Mouse (Mus musculus) forebrain, embryonic 16.5 days (tissue): ENCODE results near the gene Olfr896-ps1. TPM values are rescaled to one million over a fixed set of nuclear protein-coding genes. Genes with fewer than 3 reads are reported as not detected.

Experiments
- ATAC-seq: fragments of 200-750 bp; cut with Nextera tagmentation; 2 replicates; pipeline ENCODE4 v1.8.0; 2017; ENCODE audit warnings: mild to moderate bottlenecking, moderate library complexity
- H3K27ac ChIP-seq: fragments of 300-500 bp; sonication (generic); 2 replicates; pipeline ENCODE4 v1.5.1; 2014; ENCODE audit warnings: low read length, control low read depth
- H3K27me3 ChIP-seq: fragments of 300-500 bp; sonication (generic); replicated peaks from 2 replicates; pipeline ENCODE4 v1.6.1; 2014; ENCODE audit warnings: low read length; ENCODE audit not compliant: control insufficient read depth, insufficient read depth
- H3K36me3 ChIP-seq: fragments of 300-500 bp; sonication (generic); 2 replicates; pipeline ENCODE4 v1.6.1; 2014; ENCODE audit not compliant: control insufficient read depth, insufficient read depth
- H3K4me1 ChIP-seq: fragments of 300-500 bp; sonication (generic); replicated peaks from 2 replicates; pipeline ENCODE4 v1.6.1; 2014; ENCODE audit warnings: low read length; ENCODE audit not compliant: control insufficient read depth, insufficient read depth
- H3K4me2 ChIP-seq: fragments of 300-500 bp; sonication (generic); 2 replicates; pipeline ENCODE4 v1.6.1; 2014; ENCODE audit warnings: mild to moderate bottlenecking, low read length, control low read depth
- H3K4me3 ChIP-seq: fragments of 300-500 bp; sonication (generic); replicated peaks from 2 replicates; pipeline ENCODE4 v1.5.1; 2014; ENCODE audit warnings: mild to moderate bottlenecking, low read length, control low read depth
- H3K9ac ChIP-seq: fragments of 300-500 bp; sonication (generic); replicated peaks from 2 replicates; pipeline ENCODE4 v1.6.1; 2014; ENCODE audit warnings: low read depth, low read length, control low read depth
- H3K9me3 ChIP-seq: fragments of 300-500 bp; sonication (generic); 2 replicates; pipeline ENCODE4 v1.6.1; 2016; ENCODE audit warnings: low read length; ENCODE audit not compliant: control insufficient read depth
- WGBS: fragments of 180-500 bp; shearing (Covaris S2); extraction: QIAGEN DNeasy Blood & Tissue Kit; methylation state at CpG from one replicate; pipeline ENCODE4 v1.1.7; 2014; 5-methylcytosine and 5-hydroxymethylcytosine counted together
- polyA plus RNA-seq: library from polyadenylated mRNA; unstranded; fragments of >200 nt; fragmentation: Nextera tagmentation; extraction: Ambion mirVana; gene quantifications from 2 replicates; pipeline ENCODE4 v1.2.1, GENCODE M21; 2015

Olfr896-ps1 gene
- polyA plus RNA-seq: not detected in 2 replicates

DNA sequence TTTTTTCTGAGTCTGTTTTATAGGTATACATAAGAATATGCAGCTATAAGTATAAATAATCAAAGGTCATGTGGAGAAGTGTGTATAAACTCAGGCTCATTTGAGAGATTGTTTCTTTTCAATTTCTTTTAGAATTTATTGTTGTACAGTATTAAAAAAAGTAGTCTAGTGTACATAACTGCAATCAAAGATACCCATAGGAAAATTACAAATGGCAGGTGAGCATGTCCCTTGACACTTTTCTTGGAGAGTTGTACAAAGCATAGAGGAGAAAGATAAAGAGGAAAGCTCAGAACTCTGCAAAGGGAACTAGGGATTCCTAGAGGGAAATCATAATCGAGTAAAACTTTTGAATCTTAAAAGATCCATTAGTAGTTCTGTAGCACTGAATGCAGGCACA lies at the start of gene Olfr896-ps1:
TSS of gene Olfr896-ps1 (plus strand) at position 301 of the 400 bp plus-strand sequence.
- ATAC-seq: no peak

DNA sequence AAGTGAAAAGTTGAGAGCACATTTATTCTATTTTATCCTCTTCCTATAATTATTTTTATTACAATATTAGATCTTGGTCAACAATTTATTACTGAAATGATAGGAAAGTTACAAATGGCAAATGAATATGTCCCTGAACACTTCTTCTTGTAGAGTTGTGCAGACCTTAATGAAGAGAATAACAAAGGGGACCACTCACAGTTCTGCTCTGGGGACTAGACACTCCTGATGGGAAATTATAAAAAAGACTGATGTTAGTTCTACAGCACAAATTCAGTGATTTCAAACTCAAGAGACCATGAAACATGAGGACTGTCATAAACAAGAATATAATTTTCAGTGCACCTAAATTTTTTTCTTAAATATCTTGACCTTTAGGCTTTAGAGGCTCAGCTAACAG lies 38.4 kb upstream of the Olfr896-ps1 start, which contains the start of gene Olfr143:
TSS of gene Olfr143 (plus strand) at position 301 of the 400 bp plus-strand sequence.
- Histone ChIP-seq H3K9me3 (no peaks in the 10 kb centered on the region), H3K4me1 (no peaks in the 10 kb centered on the region), H3K4me2 (no peak within 1 kb of the TSS), H3K27me3 (no peaks in the 10 kb centered on the region), H3K4me3 (no peak within 1 kb of the TSS), H3K36me3 (no peaks in the 10 kb centered on the region), H3K9ac (no peak within 1 kb of the TSS), H3K27ac (no peak within 1 kb of the TSS)
- ATAC-seq: no peak

More for the DNA sequence above, at the start of gene Olfr896-ps1:
- H3K4me2 ChIP-seq: no peak within 1 kb of the TSS
- no peaks in the 10 kb centered on the region for H3K36me3 ChIP-seq
- no peaks in the 10 kb centered on the region for H3K27me3 ChIP-seq
- no peak within 1 kb of the TSS for H3K27ac ChIP-seq
- 95% methylated on average over 1 of the region's 1 CpGs for WGBS
- H3K4me3 ChIP-seq: no peak within 1 kb of the TSS
- no peaks in the 10 kb centered on the region for H3K4me1 ChIP-seq
- no peak within 1 kb of the TSS for H3K9ac ChIP-seq
- H3K9me3 ChIP-seq: no peaks in the 10 kb centered on the region

GRCm38 (mm10) chr9:38267551-38267950 lies 23.4 kb upstream of the Olfr896-ps1 start, which contains the start of gene Olfr895:
Olfr895 (plus strand) TSS chr9:38267851.
- Histone ChIP-seq H3K4me3 (no peak within 1 kb of the TSS), H3K9me3 (no peaks in the 10 kb centered on the region), H3K27ac (no peak within 1 kb of the TSS), H3K27me3 (no peaks in the 10 kb centered on the region), H3K36me3 (no peaks in the 10 kb centered on the region), H3K4me1 (no peaks in the 10 kb centered on the region), H3K4me2 (no peak within 1 kb of the TSS), H3K9ac (no peak within 1 kb of the TSS)
- ATAC-seq: no peak

- WGBS: 62% methylated on average over 3 of the region's 3 CpGs
- Histone ChIP-seq H3K36me3 (no peaks in the 10 kb centered on the region), H3K4me2 (no peak within 1 kb of the TSS), H3K9me3 (no peaks in the 10 kb centered on the region), H3K4me1 (no peaks in the 10 kb centered on the region), H3K27me3 (no peaks in the 10 kb centered on the region), H3K4me3 (no peak within 1 kb of the TSS), H3K9ac (no peak within 1 kb of the TSS), H3K27ac (no peak within 1 kb of the TSS)
- ATAC-seq: no peak
Observed at GRCm38 (mm10) chr9:38328760-38329159, 37.9 kb downstream of the Olfr896-ps1 start, which contains the start of gene Olfr25. Olfr25 (plus strand) TSS chr9:38329060.

Other genes starting within 250 kb of the Olfr896-ps1 start
- gene Olfr884, start 244.6 kb upstream of the Olfr896-ps1 start, polyA plus RNA-seq: not detected in 2 replicates
- gene Olfr885, start 229.8 kb upstream of the Olfr896-ps1 start, polyA plus RNA-seq: not detected in 2 replicates
- not detected in 2 replicates for gene Olfr887, start 207.0 kb upstream of the Olfr896-ps1 start, polyA plus RNA-seq
- not detected in 2 replicates for gene Olfr888, start 183.0 kb upstream of the Olfr896-ps1 start, polyA plus RNA-seq
- gene Olfr889, start 175.9 kb upstream of the Olfr896-ps1 start, polyA plus RNA-seq: 0.05 TPM in 1 of 2 replicates, not detected in the other
- not detected in 2 replicates for gene Olfr890, start 148.6 kb upstream of the Olfr896-ps1 start, polyA plus RNA-seq
- gene Olfr891, start 110.3 kb upstream of the Olfr896-ps1 start, polyA plus RNA-seq: not detected in 2 replicates
- not detected in 2 replicates for gene Olfr893, start 82.7 kb upstream of the Olfr896-ps1 start, polyA plus RNA-seq
- gene Olfr894, start 73.1 kb upstream of the Olfr896-ps1 start, polyA plus RNA-seq: not detected in 2 replicates
- not detected in 2 replicates for gene Olfr143, start 38.3 kb upstream of the Olfr896-ps1 start, polyA plus RNA-seq
- not detected in 2 replicates for gene Olfr895, start 23.3 kb upstream of the Olfr896-ps1 start, polyA plus RNA-seq
- gene Olfr25, start 38.0 kb downstream of the Olfr896-ps1 start, polyA plus RNA-seq: not detected in 2 replicates
- not detected in 2 replicates for gene Olfr898, start 57.3 kb downstream of the Olfr896-ps1 start, polyA plus RNA-seq
- gene Olfr250, start 75.8 kb downstream of the Olfr896-ps1 start, polyA plus RNA-seq: not detected in 2 replicates
- gene Olfr251, start 86.0 kb downstream of the Olfr896-ps1 start, polyA plus RNA-seq: not detected in 2 replicates
- not detected in 2 replicates for gene Olfr147, start 110.6 kb downstream of the Olfr896-ps1 start, polyA plus RNA-seq
- gene Olfr901, start 138.3 kb downstream of the Olfr896-ps1 start, polyA plus RNA-seq: not detected in 2 replicates
- not detected in 2 replicates for gene Olfr902, start 156.5 kb downstream of the Olfr896-ps1 start, polyA plus RNA-seq
- not detected in 2 replicates for gene Olfr904, start 172.0 kb downstream of the Olfr896-ps1 start, polyA plus RNA-seq
- gene Olfr905, start 180.0 kb downstream of the Olfr896-ps1 start, polyA plus RNA-seq: not detected in 2 replicates
- not detected in 2 replicates for gene Olfr906, start 196.0 kb downstream of the Olfr896-ps1 start, polyA plus RNA-seq
- gene Olfr907, start 204.7 kb downstream of the Olfr896-ps1 start, polyA plus RNA-seq: not detected in 2 replicates
- gene Olfr911-ps1, start 230.5 kb downstream of the Olfr896-ps1 start, polyA plus RNA-seq: not detected in 2 replicates
- not detected in 2 replicates for gene Olfr910, start 246.7 kb downstream of the Olfr896-ps1 start, polyA plus RNA-seq